Mouse (Mus musculus): Measurements from ENCODE around the gene Gje1. TPM values are rescaled to one million over a fixed set of nuclear protein-coding genes. Genes with fewer than 3 reads are reported as not detected.

The Gje1 gene
- polyA plus RNA-seq (2017; shearing (Covaris generic)): not detected

DNA sequence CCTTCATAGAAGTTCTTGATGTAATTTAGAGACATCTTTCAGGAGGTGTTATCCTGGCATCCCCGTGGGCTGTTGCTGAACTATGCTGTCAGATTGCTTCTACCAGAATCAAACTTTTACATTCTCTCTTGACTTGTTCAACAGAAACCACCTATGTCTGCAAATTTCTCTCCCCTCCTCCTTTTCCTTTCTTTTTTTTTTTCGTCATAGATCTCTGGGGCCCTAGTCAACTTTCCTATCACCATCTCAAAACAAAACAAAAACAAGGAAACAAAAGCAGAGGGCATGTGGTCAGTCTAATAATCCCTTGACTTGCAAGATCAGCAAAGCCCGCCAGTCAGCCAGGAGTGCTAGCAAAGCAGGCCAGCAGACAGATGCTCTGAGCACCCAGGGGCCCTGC lies at the start of gene Gje1:
TSS of gene Gje1 (minus strand) at position 101 of the 400 bp plus-strand sequence.

DNA sequence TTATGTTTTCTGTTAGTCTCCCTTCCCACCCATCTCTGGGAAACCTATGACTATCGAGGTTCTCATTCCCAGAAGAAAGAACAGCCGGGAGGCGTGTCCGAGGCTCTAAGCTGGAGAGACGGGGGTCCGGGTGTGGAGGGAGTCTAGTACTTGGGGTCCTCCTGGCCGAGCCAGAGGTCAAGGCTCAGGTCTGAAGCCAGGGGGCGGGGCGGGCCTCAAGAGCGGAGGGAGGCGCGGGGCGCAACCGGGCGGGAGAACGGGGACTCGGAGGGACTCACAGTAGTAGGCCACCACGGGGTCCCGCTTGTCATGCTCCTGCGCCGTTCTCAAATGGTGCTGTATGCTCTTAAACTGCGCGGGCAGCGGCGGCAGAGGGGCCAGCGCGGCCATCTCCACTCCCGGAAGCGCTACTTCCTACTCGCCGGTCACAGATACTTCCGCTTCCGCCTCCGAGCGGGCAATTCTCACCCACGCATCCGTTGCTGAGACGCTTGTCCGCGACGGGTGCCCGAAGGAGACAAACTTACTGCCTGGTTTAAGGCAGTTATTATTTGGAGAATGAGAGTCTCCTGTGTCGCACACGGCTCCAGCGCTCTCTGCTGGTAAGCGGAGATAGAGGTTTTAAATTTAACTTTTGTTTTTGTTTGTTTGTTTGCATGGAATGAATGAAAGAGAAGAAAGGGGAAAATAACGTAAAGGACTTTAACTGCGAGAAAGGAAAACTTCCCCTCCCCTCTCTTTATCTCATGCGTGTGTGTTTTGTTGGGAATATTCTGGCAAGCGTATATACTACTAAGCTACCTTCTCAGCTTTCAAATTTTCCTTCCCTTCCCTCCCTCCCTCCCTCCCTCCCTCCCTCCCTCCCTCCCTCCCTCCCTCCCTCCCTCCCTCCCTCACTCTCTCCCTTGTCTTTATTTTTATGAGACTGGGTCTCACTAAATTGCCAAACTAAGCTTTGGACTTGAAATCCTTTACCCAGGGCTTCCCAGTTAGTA lies 12.6 kb downstream of the Gje1 start, which contains the start of the genes Vta1 and Nmbr:
TSS of gene Vta1 (minus strand) at position 489 of the 995 bp plus-strand sequence.
TSS of gene Nmbr (plus strand) at position 520 of the 995 bp plus-strand sequence.

Other genes starting within 250 kb of the Gje1 start
- gene Adgrg6, start 172.6 kb downstream of the Gje1 start, polyA plus RNA-seq (2017; shearing (Covaris generic)): not detected
- 91.3 TPM for gene Vta1, start 12.7 kb downstream of the Gje1 start, polyA plus RNA-seq (2017; shearing (Covaris generic))
- 0.79 TPM for gene Nmbr, start 12.6 kb downstream of the Gje1 start, polyA plus RNA-seq (2017; shearing (Covaris generic))

All from effector memory CD4-positive, alpha-beta T cell, adult 7 months (primary cell).